Mouse (Mus musculus): ENCODE results near the gene Slco4a1.

- TF ChIP-seq CTCF (IDR thresholded peaks at IDR 0.05) (no peak), EP300 (IDR thresholded peaks at IDR 0.05) (no peak)
These were observed 56.0 kb downstream of the Slco4a1 start for GRCm38 (mm10) chr2:180511875-180512661.
